Mouse (Mus musculus) hindbrain, embryonic 10.5 days (tissue): Measurements from ENCODE around the gene 4933402E13Rik. TPM values are rescaled to one million over a fixed set of nuclear protein-coding genes. Genes with fewer than 3 reads are reported as not detected.

Experiments
- DNase-seq: peaks from one replicate; pipeline ENCODE4 v3.0.0-alpha.2; 2017; ENCODE audit warnings: low spot score
- H3K27ac ChIP-seq: fragments of 300-500 bp; sonication (generic); 2 replicates; pipeline ENCODE4 v1.5.1; 2016; ENCODE audit warnings: mild to moderate bottlenecking, moderate library complexity
- H3K27me3 ChIP-seq: fragments of 300-500 bp; sonication (generic); 2 replicates; pipeline ENCODE4 v1.6.1; 2016; ENCODE audit warnings: mild to moderate bottlenecking; ENCODE audit not compliant: poor library complexity, insufficient read depth, severe bottlenecking
- H3K36me3 ChIP-seq: fragments of 300-500 bp; sonication (generic); 2 replicates; pipeline ENCODE4 v1.6.1; 2016; ENCODE audit warnings: mild to moderate bottlenecking, moderate library complexity
- H3K4me1 ChIP-seq: fragments of 300-500 bp; sonication (generic); replicated peaks from 2 replicates; pipeline ENCODE4 v1.6.1; 2016; ENCODE audit warnings: mild to moderate bottlenecking
- H3K4me3 ChIP-seq: fragments of 300-500 bp; sonication (generic); 2 replicates; pipeline ENCODE4 v1.5.1; 2016; ENCODE audit warnings: mild to moderate bottlenecking, moderate library complexity
- H3K9me3 ChIP-seq: fragments of 300-500 bp; sonication (generic); 2 replicates; pipeline ENCODE4 v1.6.1; 2016; ENCODE audit warnings: mild to moderate bottlenecking, moderate library complexity
- WGBS: fragments of 180-500 bp; shearing (Covaris S2); methylation state at CpG from one replicate; pipeline ENCODE4 v1.1.7; 2016; 5-methylcytosine and 5-hydroxymethylcytosine counted together
- polyA plus RNA-seq: library from polyadenylated mRNA; unstranded; fragments of >200 nt; fragmentation: Nextera tagmentation; extraction: Ambion mirVana; gene quantifications from 2 replicates; pipeline ENCODE4 v1.2.1, GENCODE M21; 2016

4933402E13Rik gene
- polyA plus RNA-seq: not detected in 2 replicates

DNA sequence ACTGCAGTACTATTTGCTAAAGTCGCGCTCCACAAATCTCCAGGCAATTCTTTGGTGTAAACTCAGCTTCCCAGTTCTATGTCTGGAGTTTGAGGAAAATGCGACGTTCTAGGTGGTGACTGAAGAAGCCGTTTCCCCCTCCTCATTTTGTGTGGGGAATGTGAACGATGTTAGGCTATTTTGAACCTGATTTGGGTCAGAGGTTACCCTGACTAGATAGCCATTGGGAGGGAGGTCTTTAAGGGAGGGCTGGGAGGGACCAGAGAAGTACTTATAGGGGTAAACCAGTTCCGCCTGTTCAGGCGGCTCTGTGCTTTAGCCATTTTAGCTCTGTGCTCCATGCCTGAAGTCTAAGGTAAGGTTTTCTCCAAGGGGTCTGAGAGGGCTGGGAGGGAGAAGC, at the start of gene 4933402E13Rik:
4933402E13Rik (plus strand) TSS at position 301 of the 400 bp plus-strand sequence.
- WGBS: 84% methylated on average over 8 of the region's 8 CpGs
- no peaks in the 10 kb centered on the region for H3K36me3 ChIP-seq
- no peak within 1 kb of the TSS for H3K4me3 ChIP-seq
- H3K27ac ChIP-seq: no peak within 1 kb of the TSS
- no peaks in the 10 kb centered on the region for H3K4me1 ChIP-seq
- H3K27me3 ChIP-seq: no peaks in the 10 kb centered on the region
- DNase-seq: no peak
- H3K9me3 ChIP-seq: no peaks in the 10 kb centered on the region

Other genes with a start within 250 kb of the 4933402E13Rik start
- not detected in 2 replicates for gene 4931400O07Rik, start 184.5 kb downstream of the 4933402E13Rik start, polyA plus RNA-seq